Mouse (Mus musculus) cerebellum, adult 2 months (tissue): ENCODE results near the gene Ccr8. TPM values are rescaled to one million over a fixed set of nuclear protein-coding genes. Genes with fewer than 3 reads are reported as not detected.
A peak's percentile ranks its signal among the peaks of the same experiment; 100 is the strongest.

Source experiments
- DNase-seq, 2 experiments: peaks; one replicate each; pipeline ENCODE4 v3.0.0; 2021
- H3K27ac ChIP-seq: fragments of 200-500 bp; 2 replicates; pipeline ENCODE4 v1.5.1; 2012; ENCODE audit warnings: low read length, control low read depth, inconsistent platforms; ENCODE audit not compliant: insufficient read depth
- H3K27me3 ChIP-seq: fragments of 200-500 bp; 2 replicates; pipeline ENCODE4 v1.6.1; 2012; ENCODE audit warnings: inconsistent platforms, mild to moderate bottlenecking, low read length, moderate library complexity; ENCODE audit not compliant: control insufficient read depth, insufficient read depth
- H3K4me1 ChIP-seq: fragments of 200-500 bp; 2 replicates; pipeline ENCODE4 v1.6.1; 2011; ENCODE audit warnings: low read length; ENCODE audit not compliant: control insufficient read depth, insufficient read depth
- H3K4me3 ChIP-seq: fragments of 200-500 bp; replicated peaks from 2 replicates; pipeline ENCODE3; 2011; ENCODE audit warnings: mild to moderate bottlenecking, low read depth, low read length, control low read depth; ENCODE audit not compliant: insufficient read depth
- CTCF ChIP-seq: fragments of 200-500 bp; IDR thresholded peaks from 2 replicates; pipeline ENCODE4 v1.5.1; 2011; ENCODE audit warnings: low read depth, mild to moderate bottlenecking, control low read depth, low read length, moderate library complexity, borderline replicate concordance; ENCODE audit not compliant: insufficient read depth
- POLR2A ChIP-seq: fragments of 200-500 bp; IDR thresholded peaks from 2 replicates; pipeline ENCODE4 v1.6.1; 2011; ENCODE audit warnings: low read length, control low read depth, borderline replicate concordance; ENCODE audit not compliant: insufficient read depth
- WGBS: fragments of 180-500 bp; shearing (Covaris S2); methylation state at CpG from one replicate; pipeline ENCODE4 v1.1.7; 2018; 5-methylcytosine and 5-hydroxymethylcytosine counted together
- polyA plus RNA-seq: library from polyadenylated mRNA; depleted of rRNA; stranded (reverse); fragments of >200 nt; gene quantifications from 2 replicates; pipeline ENCODE4 v1.2.3, GENCODE M21; 2012; rRNA removed

Ccr8 gene
- polyA plus RNA-seq, 1 experiment, result not detected

GRCm38 (mm10) chr9:120140652-120141051 is 48.7 kb downstream of the Ccr8 start:
- Histone ChIP-seq H3K27ac (no peak overlapping the region), H3K4me1 (no peaks in the 10 kb centered on the region), H3K27me3 (no peaks in the 10 kb centered on the region), H3K4me3 (no peak overlapping the region)
- WGBS, result 6% methylated on average over 4 of the region's 4 CpGs
- TF ChIP-seq CTCF (peak; percentile 86), POLR2A (no peak)
- DNase-seq, result peak; percentile 60 to 72

GRCm38 (mm10) chr9:120144474-120144873 is 52.6 kb downstream of the Ccr8 start:
- no peak overlapping the region for H3K4me3 ChIP-seq
- TF ChIP-seq CTCF (no peak), POLR2A (no peak)
- no peaks in the 10 kb centered on the region for H3K27me3 ChIP-seq
- WGBS, result 73% methylated on average over 13 of the region's 13 CpGs
- no peaks in the 10 kb centered on the region for H3K4me1 ChIP-seq
- peak overlapping the region; percentile 52; the same call in 1 of the 2 replicates for H3K27ac ChIP-seq
- peak in 1 of 2 experiments; percentile 29 for DNase-seq

Other genes starting within 250 kb of the Ccr8 start
- gene Wdr48, start 197.2 kb upstream of the Ccr8 start, polyA plus RNA-seq, result 60.5 and 69.2 TPM in 2 replicates
- 22.1 and 23.6 TPM in 2 replicates for gene Gorasp1, start 154.5 kb upstream of the Ccr8 start, polyA plus RNA-seq
- gene Ttc21a, start 154.5 kb upstream of the Ccr8 start, polyA plus RNA-seq, result 0.56 and 1.2 TPM in 2 replicates
- 11.1 and 12.6 TPM in 2 replicates for gene Csrnp1, start 107.5 kb upstream of the Ccr8 start, polyA plus RNA-seq
- gene Xirp1, start 68.5 kb upstream of the Ccr8 start, polyA plus RNA-seq, result 0.03 and 0.05 TPM in 2 replicates
- 8.6 and 9.0 TPM in 2 replicates for gene Cx3cr1, start 22.2 kb upstream of the Ccr8 start, polyA plus RNA-seq
- gene Slc25a38, start 18.3 kb downstream of the Ccr8 start, polyA plus RNA-seq, result 30.3 and 30.5 TPM in 2 replicates
- 691 and 736 TPM in 2 replicates for gene Rpsa, start 35.6 kb downstream of the Ccr8 start, polyA plus RNA-seq
- 1,427 and 1,761 TPM in 2 replicates for gene Mobp, start 57.6 kb downstream of the Ccr8 start, polyA plus RNA-seq
- gene Myrip, start 209.4 kb downstream of the Ccr8 start, polyA plus RNA-seq, result 18.2 and 22.1 TPM in 2 replicates